Mouse (Mus musculus): ENCODE results near the gene Sephs1. TPM values are rescaled to one million over a fixed set of nuclear protein-coding genes. Genes with fewer than 3 reads are reported as not detected.
"Not testable (repeated sequence)": the region's sequence is repeated elsewhere in the genome, so short reads cannot be mapped to it uniquely, and the experiment has no call there.

Gene Sephs1
- total and polyA plus RNA-seq, 2 experiments from 2014 or later, result 20.9 to 43.8 TPM

- Histone ChIP-seq H3K27me3 (ENCODE audit: control insufficient read depth, insufficient read depth, low read length) (no peaks in the 10 kb centered on the region), H3K9ac (replicated peaks; ENCODE audit: low read depth, low read length) (no peak overlapping the region), H3K4me2 (ENCODE audit: low read depth, low read length) (no peak overlapping the region), H3K9me3 (replicated peaks; ENCODE audit: control insufficient read depth, low read length) (no peaks in the 10 kb centered on the region), H3K27ac (ENCODE audit: low read depth) (no peak overlapping the region), H3K36me3 (replicated peaks; ENCODE audit: control insufficient read depth, insufficient read depth, low read length) (peaks cover 67% of the 10 kb centered on the region), H3K4me3 (ENCODE audit: low read depth, low read length) (no peak overlapping the region), H3K4me1 (ENCODE audit: control insufficient read depth, insufficient read depth) (no peaks in the 10 kb centered on the region)
- WGBS, result 56% methylated on average over 2 of the region's 2 CpGs
- no peak for DNase-seq (ENCODE audit: low spot score)
- TF ChIP-seq CTCF (IDR thresholded peaks at IDR 0.05; ENCODE audit: low read depth), result no peak
- no peak for TF ChIP-seq EP300 (IDR thresholded peaks at IDR 0.05; ENCODE audit: low read depth)
- no peak for ATAC-seq (ENCODE audit: insufficient read depth, low read depth)
Observed at GRCm38 (mm10) chr2:4929230-4929629, 47.9 kb downstream of the Sephs1 start.

- Histone ChIP-seq H3K4me1 (ENCODE audit: control insufficient read depth, insufficient read depth) (no peaks in the 10 kb centered on the region), H3K36me3 (replicated peaks; ENCODE audit: control insufficient read depth, insufficient read depth, low read length) (peaks cover 74% of the 10 kb centered on the region), H3K27me3 (ENCODE audit: control insufficient read depth, insufficient read depth, low read length) (no peaks in the 10 kb centered on the region), H3K9me3 (replicated peaks; ENCODE audit: control insufficient read depth, low read length) (no peaks in the 10 kb centered on the region), H3K27ac (ENCODE audit: low read depth) (no peak overlapping the region), H3K4me3 (ENCODE audit: low read depth, low read length) (no peak overlapping the region), H3K9ac (replicated peaks; ENCODE audit: low read depth, low read length) (no peak overlapping the region), H3K4me2 (ENCODE audit: low read depth, low read length) (no peak overlapping the region)
- ATAC-seq (ENCODE audit: insufficient read depth, low read depth) (no peak), DNase-seq (ENCODE audit: low spot score) (no peak)
- no peak for TF ChIP-seq CTCF (IDR thresholded peaks at IDR 0.05; ENCODE audit: low read depth)
- 89% methylated on average over 9 of the region's 9 CpGs for WGBS
Observed at GRCm38 (mm10) chr2:4934516-4934915, 53.2 kb downstream of the Sephs1 start.

- ATAC-seq (ENCODE audit: insufficient read depth, low read depth) (no peak), DNase-seq (ENCODE audit: low spot score) (no peak)
- 91% methylated on average over 7 of the region's 7 CpGs for WGBS
- Histone ChIP-seq H3K4me3 (ENCODE audit: low read depth, low read length) (no peak overlapping the region), H3K9me3 (replicated peaks; ENCODE audit: control insufficient read depth, low read length) (no peaks in the 10 kb centered on the region), H3K9ac (replicated peaks; ENCODE audit: low read depth, low read length) (no peak overlapping the region), H3K4me2 (ENCODE audit: low read depth, low read length) (no peak overlapping the region), H3K27ac (ENCODE audit: low read depth) (no peak overlapping the region), H3K27me3 (ENCODE audit: control insufficient read depth, insufficient read depth, low read length) (no peaks in the 10 kb centered on the region), H3K4me1 (ENCODE audit: control insufficient read depth, insufficient read depth) (no peaks in the 10 kb centered on the region), H3K36me3 (replicated peaks; ENCODE audit: control insufficient read depth, insufficient read depth, low read length) (peaks cover 56% of the 10 kb centered on the region)
- TF ChIP-seq EP300 (IDR thresholded peaks at IDR 0.05; ENCODE audit: low read depth) (no peak), CTCF (IDR thresholded peaks at IDR 0.05; ENCODE audit: low read depth) (no peak)
Observed at GRCm38 (mm10) chr2:4937931-4938330, 56.6 kb downstream of the Sephs1 start.

GRCm38 (mm10) chr2:4940861-4941260 lies 59.5 kb downstream of the Sephs1 start:
- H3K27ac ChIP-seq (ENCODE audit: low read depth), result no peak overlapping the region
- no peak for ATAC-seq (ENCODE audit: insufficient read depth, low read depth)
- 0 out of 2 replicates have a peak, but pooled peaks cover 7% of the 10 kb centered on the region for H3K9me3 ChIP-seq (replicated peaks; ENCODE audit: control insufficient read depth, low read length)
- H3K4me1 ChIP-seq (ENCODE audit: control insufficient read depth, insufficient read depth), result no peaks in the 10 kb centered on the region
- no peak overlapping the region for H3K4me3 ChIP-seq (ENCODE audit: low read depth, low read length)
- WGBS, result 86% methylated on average over 11 of the region's 11 CpGs
- H3K27me3 ChIP-seq (ENCODE audit: control insufficient read depth, insufficient read depth, low read length), result no peaks in the 10 kb centered on the region
- no peak overlapping the region for H3K9ac ChIP-seq (replicated peaks; ENCODE audit: low read depth, low read length)
- H3K36me3 ChIP-seq (replicated peaks; ENCODE audit: control insufficient read depth, insufficient read depth, low read length), result peaks cover 44% of the 10 kb centered on the region
- H3K4me2 ChIP-seq (ENCODE audit: low read depth, low read length), result no peak overlapping the region
- TF ChIP-seq EP300 (IDR thresholded peaks at IDR 0.05; ENCODE audit: low read depth), result no peak
- no peak for TF ChIP-seq CTCF (IDR thresholded peaks at IDR 0.05; ENCODE audit: low read depth)
- no peak for DNase-seq (ENCODE audit: low spot score)

- H3K27ac ChIP-seq (ENCODE audit: low read depth); ATAC-seq (ENCODE audit: insufficient read depth, low read depth); H3K4me2 ChIP-seq (ENCODE audit: low read depth, low read length); DNase-seq (ENCODE audit: low spot score); H3K4me1 ChIP-seq (ENCODE audit: control insufficient read depth, insufficient read depth); H3K9ac ChIP-seq (replicated peaks; ENCODE audit: low read depth, low read length); H3K36me3 ChIP-seq (replicated peaks; ENCODE audit: control insufficient read depth, insufficient read depth, low read length); H3K4me3 ChIP-seq (ENCODE audit: low read depth, low read length); H3K27me3 ChIP-seq (ENCODE audit: control insufficient read depth, insufficient read depth, low read length); H3K9me3 ChIP-seq (replicated peaks; ENCODE audit: control insufficient read depth, low read length): not testable (repeated sequence)
- WGBS, result 93% methylated on average over 8 of the region's 8 CpGs
Observed at GRCm38 (mm10) chr2:4949691-4950090, 68.3 kb downstream of the Sephs1 start.

- H3K9ac ChIP-seq (replicated peaks; ENCODE audit: low read depth, low read length), result no peak overlapping the region
- DNase-seq (ENCODE audit: low spot score) (no peak), ATAC-seq (ENCODE audit: insufficient read depth, low read depth) (no peak)
- TF ChIP-seq CTCF (IDR thresholded peaks at IDR 0.05; ENCODE audit: low read depth), result no peak
- TF ChIP-seq EP300 (IDR thresholded peaks at IDR 0.05; ENCODE audit: low read depth), result no peak
- H3K4me2 ChIP-seq (ENCODE audit: low read depth, low read length), result no peak overlapping the region
- no peaks in the 10 kb centered on the region for H3K4me1 ChIP-seq (ENCODE audit: control insufficient read depth, insufficient read depth)
- no peak overlapping the region for H3K27ac ChIP-seq (ENCODE audit: low read depth)
- no peak overlapping the region for H3K4me3 ChIP-seq (ENCODE audit: low read depth, low read length)
- WGBS, result 98% methylated on average over 2 of the region's 2 CpGs
- no peaks in the 10 kb centered on the region for H3K9me3 ChIP-seq (replicated peaks; ENCODE audit: control insufficient read depth, low read length)
- H3K27me3 ChIP-seq (ENCODE audit: control insufficient read depth, insufficient read depth, low read length), result no peaks in the 10 kb centered on the region
- H3K36me3 ChIP-seq (replicated peaks; ENCODE audit: control insufficient read depth, insufficient read depth, low read length), result no peaks in the 10 kb centered on the region
Observed at GRCm38 (mm10) chr2:4950986-4951385, 69.6 kb downstream of the Sephs1 start.
